Mouse (Mus musculus) leukemia stem cell, adult 10-12 weeks (primary cell): ENCODE measurements around the gene Bst2. TPM values are rescaled to one million over a fixed set of nuclear protein-coding genes. Genes with fewer than 3 reads are reported as not detected.

Source experiments
- polyA plus RNA-seq: library from polyadenylated mRNA; stranded (reverse); fragments of >175 nt; gene quantifications from 2 replicates; pipeline ENCODE4 v1.2.3, GENCODE M21; 2012; ENCODE audit warnings: low replicate concordance

The Bst2 gene
- polyA plus RNA-seq = 122 and 170 TPM in 2 replicates

DNA sequence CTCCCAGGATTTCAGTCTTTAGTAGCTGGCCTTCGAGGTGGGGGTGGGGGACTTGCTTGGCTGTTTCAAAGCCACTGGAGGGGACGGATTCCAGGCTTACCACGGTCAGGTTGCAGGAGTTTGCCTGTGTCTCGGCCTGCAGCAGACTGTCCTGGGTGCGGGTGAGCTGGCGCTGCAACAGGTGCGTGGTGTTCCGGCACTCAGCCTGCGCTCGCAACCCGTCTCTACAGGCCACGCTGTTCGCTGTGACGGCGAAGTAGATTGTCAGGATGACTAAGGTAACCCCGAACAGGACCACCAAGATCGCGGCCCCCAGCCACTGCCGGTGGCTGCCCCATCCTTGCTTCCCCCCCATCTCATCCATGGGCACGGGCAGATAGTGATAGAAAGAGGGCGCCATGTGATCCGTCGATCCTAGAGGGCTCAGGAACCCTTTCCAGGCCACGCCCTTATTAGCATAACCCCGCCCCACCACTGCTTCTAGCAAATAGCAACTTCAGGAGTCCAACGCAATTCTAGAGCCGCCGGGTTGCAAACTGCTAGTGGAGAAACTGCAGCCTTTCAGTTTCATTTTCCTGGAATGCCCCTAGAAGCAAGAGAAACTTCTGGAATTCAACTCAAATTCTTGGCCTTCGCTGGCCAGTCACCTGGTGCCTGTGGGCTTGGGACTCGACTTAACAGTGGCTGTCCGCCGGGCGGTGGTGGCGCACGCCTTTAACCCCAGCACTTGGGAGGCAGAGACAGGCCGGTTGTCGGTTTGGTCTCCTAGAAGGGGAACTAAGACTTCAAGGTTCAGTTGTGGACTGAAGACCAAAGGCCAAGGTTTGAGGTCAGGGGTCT, at the start of gene Bst2:
TSS of gene Bst2 (minus strand) at position 429 of the 840 bp plus-strand sequence.

DNA sequence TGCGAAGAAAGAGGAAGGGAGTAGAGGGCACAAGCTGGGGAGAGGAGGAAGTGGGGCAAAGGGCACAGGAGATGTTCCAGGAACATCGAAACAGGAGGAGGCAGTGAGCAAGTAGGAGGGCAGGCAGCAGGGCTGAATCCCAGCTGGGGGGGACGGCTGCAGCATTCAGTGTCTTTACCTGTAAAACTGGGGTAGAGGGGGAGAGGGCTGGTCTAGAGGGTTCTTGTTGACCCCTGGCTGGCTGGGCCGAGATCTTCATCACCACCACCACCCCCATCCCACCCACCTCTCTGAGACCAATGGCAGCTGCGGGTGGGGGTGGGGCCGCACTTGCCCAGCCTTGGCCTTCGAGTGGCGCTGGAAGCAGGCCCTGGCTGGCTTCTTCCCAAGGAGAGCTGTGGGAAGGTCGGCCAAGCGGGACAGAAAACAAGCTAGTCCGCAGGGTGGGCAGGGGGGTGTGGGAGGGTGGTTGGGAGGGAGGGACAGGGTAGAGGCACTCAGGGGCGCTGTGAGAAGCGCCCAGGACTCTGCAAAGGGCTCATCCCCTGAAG, 31.2 kb upstream of the Bst2 start, which contains the start of gene Slc27a1:
TSS of gene Slc27a1 (plus strand) at position 496 of the 551 bp plus-strand sequence.

DNA sequence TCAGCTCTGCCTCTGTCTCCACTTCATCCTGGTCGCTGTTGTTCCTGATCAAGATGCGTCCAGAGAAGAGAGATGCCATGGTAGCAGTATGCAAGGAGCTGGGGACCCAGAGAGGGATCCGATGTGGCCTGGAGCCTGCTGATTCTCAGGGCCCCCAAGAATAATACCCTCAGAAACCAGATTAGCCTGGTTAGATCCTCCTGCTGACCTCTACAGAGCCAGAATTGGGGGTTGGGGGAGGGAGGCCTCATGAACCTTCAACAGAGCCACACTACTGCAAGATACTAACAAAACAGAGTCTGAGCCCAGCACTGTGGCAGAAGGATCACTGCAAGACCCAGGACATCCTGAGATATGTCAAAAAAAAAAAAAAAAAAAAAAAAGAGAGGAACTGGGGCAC, 29.2 kb upstream of the Bst2 start, which contains the start of gene Nxnl1:
TSS of gene Nxnl1 (minus strand) at position 101 of the 400 bp plus-strand sequence.

DNA sequence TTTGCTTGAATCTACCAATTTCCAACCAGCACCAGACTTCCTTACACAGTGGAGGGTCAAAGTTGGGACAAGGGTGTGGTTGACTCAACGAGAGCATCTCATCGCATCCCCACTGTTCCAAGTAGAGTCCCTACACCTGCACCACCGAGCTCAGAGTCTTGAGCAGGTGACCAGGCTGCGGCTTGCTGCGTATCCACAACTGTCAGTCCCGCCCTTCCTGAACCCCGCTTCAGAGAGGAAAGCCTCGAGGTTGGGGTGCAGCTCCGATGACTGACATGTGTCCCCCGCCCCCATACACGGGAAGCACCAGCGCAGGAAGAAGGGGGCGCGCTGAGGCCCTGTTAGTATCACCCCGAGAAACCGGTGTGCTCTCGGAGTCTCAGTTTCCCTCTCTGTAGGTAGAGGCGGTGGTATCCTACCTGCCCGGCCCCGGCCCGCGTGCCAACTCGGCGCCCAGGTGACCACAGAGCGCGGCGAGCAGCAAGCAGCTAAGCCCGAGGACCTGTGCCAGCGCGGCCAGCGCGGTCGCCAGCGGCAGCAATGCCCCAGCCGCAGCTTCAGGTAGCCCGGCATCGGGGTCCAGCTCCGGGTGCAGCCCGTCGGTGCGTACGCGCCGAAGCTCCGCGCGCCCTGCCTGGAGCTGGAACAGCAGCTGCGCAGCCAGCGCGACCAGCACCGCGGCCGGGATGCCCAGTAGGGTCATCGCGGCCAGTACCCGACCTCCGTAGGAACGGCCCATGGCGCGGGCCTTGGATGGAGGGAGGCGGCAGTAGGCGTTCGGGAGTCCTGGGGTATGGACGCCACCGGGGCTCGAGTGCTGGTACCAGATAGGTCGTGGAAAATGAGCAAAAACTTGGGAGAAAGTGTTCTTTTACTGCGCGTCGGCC, 21.1 kb upstream of the Bst2 start, which contains the start of gene Tmem221:
TSS of gene Tmem221 (minus strand) at position 801 of the 887 bp plus-strand sequence.

DNA sequence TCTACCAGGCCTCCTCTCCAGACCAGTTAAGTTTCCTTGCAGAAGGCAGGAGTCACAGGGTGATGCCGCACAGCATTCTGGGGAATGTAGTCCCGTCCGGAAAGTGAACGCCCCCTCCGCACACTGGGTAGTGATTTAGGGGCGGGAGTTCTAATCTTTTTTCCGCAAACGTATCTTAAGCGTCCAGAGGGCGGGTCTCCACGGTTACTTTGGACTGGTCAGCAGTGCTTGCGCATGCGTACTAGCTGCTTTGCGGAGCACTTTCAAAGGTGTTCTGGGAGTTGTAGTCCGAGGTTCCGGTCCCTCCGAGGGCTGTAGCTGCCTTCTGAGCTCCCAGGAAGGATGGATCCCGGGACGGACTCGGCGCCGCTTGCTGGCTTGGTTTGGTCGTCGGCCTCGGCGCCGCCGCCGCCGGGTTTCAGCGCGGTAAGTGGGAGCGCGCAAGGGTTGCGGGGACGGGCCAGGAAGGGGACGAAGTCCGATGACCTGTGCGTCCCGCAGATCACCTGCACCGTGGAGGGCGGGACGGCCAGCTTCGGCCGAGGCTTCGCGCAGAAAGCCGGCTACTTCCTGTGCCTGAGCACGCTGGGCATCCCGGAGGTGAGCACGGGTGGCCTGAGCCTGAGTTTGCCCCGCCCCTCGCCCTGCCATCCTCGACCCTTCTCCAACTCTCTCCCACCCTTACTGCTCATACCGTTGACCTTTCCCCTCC, 5.5 kb upstream of the Bst2 start, which contains the start of gene Mvb12a:
TSS of gene Mvb12a (plus strand) at position 291 of the 712 bp plus-strand sequence.

DNA sequence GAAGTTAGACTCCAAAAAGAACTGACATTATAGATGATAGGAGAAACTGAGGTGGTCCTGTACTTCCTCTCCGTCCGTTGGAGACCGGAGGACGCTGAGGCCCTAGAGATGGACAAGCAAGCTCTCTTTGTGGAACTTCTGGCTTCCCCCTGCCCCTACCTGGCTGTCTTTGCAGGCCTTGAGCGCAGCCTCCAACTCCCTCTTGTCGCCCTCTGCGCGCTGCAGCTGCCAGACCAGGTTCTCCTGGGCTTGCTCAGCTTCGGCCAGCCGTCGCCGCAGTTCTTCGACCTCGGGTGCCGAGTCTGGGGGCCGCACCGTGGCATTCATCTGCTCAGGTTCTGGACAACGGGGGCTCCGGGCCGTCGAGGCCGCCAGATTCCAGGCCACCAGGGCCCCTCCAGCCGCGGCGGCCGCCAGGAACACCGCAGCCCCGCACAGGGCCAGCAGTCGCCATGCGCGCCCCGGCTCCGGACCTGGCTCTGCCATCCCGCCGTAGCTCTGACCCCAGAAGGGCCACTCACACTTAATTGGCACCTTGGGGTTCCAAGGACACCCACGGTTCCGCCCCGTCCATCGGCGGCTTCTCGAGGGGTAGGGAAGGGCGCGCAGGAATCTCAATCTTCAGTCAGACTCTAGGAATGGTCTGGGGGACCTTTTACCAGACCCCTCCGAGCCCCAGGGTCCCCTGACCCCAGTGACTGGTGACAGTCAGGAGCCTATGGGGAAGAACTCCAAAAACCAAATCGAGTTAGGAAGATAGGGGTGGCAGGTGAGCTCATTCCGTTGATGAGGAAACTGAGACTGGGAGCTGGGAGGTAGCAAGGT, 11.8 kb downstream of the Bst2 start, which contains the start of gene Ccdc194:
TSS of gene Ccdc194 (minus strand) at position 486 of the 825 bp plus-strand sequence.

DNA sequence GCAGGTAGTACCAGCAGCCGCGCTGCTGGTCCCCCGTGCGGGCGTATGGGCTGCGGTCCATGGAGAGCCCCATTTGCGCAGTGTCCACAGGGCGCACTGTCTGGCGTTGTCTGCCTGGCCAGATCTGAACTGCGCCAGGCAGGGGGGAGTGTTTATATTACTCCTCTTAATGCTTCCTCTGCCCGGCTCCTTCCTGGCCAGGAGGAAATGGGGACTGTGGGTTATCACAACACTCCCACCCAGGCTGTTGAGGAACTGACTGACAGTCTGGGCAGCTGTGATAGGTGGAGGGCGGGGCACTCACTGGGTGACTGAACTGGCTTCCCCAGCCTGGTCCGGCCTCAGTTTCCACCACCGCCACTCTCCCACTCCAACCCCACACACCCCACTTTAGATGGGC, 25.6 kb downstream of the Bst2 start, which contains the start of gene Plvap:
TSS of gene Plvap (minus strand) at position 109 of the 400 bp plus-strand sequence.

DNA sequence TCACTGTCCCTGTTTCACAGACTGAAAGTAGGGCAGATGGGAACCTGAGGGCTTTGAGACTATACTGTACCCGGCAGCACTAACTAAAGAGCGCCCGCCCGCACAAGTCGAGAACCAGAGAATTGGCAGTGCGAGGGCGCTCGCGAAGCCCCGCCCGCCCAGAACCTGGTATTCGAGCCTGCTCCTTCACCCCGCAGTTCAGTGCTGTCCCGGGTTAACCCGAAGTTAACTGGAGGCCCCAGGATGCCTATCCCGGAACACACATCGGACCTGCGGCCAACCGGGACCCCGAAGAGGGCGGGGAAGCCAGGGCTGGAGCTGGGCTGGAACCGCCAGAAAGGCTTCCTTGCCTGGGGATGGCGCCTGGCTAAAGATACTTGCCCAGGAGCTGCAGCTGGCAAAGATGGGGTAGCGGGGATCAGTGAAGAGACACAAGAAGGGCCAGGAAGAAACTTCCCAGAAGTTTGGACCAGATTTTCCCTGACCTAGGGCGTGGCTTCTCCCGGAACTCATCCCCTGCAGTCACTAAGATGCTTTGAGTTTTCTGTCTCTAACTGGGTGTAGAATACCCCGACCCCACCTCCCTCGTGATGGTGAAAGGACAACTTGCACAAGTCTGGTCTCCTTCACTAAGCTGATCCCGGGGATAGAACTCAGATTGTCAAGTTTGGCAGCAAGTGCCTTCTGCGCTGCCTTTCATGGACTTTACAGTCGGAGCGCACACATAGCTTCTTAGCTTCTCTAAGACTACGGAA, 49.4 kb downstream of the Bst2 start, which contains the start of gene Gtpbp3:
TSS of gene Gtpbp3 (plus strand) at position 413 of the 755 bp plus-strand sequence.

DNA sequence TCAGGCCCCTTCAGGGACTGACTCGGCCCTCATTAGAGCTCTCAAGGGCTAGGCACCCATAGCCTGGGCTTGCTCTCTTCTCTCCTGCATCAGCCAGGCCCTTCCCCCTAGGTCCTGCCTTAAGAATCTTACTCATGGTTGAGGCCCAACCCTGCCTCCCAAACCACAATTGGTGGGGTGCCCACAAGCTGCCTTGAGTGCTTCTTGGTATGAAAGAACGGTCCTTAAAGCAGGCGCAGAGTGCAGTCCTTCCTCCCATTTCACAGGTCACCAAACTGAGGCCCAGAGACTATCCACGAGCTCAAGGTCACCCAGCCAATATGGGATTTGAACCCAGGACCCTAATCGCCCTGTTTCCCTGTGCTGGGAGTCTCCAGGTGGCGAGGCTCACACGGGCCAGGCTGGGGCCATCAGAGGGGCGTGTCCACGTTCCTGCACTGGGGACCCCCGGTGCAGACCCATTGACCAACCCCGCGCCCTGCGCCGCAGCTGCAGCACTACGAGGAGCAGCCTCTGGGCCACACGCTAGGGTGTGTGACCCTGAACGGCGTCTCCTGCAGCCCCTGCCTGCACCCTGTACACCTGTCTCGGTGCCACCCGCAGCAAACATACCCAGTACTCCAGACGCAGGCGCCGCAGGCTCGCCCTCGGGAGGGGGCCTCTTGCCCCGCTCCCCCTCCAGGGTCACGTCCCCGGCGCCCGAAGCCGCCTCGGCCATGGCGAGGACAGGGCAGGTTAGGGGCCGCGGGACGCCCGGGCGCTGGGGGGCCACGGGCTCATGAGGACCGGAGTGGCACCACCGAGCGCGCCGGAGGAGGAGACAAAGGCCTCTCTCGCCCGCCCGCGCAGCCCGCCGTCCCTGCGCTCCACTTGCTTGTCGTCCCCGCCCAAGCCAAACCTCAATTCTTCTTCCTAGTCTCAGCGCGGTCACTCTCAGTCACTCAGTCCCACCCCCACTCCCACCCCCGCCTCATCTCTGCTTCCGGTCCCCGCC, 51.8 kb downstream of the Bst2 start, which contains the start of gene Ano8:
TSS of gene Ano8 (minus strand) at position 822 of the 994 bp plus-strand sequence.

Other genes starting within 250 kb of the Bst2 start
- 69.6 and 217 TPM in 2 replicates for gene Use1, start 170.6 kb downstream of the Bst2 start, polyA plus RNA-seq
- 37.5 and 54.6 TPM in 2 replicates for gene Ocel1, start 166.2 kb downstream of the Bst2 start, polyA plus RNA-seq
- 41.6 and 43.4 TPM in 2 replicates for gene Nr2f6, start 155.5 kb downstream of the Bst2 start, polyA plus RNA-seq
- 1.0 and 2.4 TPM in 2 replicates for gene Ushbp1, start 141.7 kb downstream of the Bst2 start, polyA plus RNA-seq
- gene Babam1, start 140.6 kb downstream of the Bst2 start, polyA plus RNA-seq = 83.3 and 110 TPM in 2 replicates
- gene Ankle1, start 131.4 kb downstream of the Bst2 start, polyA plus RNA-seq = 54.3 and 71.6 TPM in 2 replicates
- gene Abhd8, start 73.8 kb downstream of the Bst2 start, polyA plus RNA-seq = 45.0 and 50.9 TPM in 2 replicates
- 165 and 189 TPM in 2 replicates for gene Mrpl34, start 72.5 kb downstream of the Bst2 start, polyA plus RNA-seq
- gene Dda1, start 68.3 kb downstream of the Bst2 start, polyA plus RNA-seq = 368 and 785 TPM in 2 replicates
- gene Ano8, start 51.5 kb downstream of the Bst2 start, polyA plus RNA-seq = 5.7 and 14.5 TPM in 2 replicates
- gene Gtpbp3, start 49.4 kb downstream of the Bst2 start, polyA plus RNA-seq = 55.7 and 59.9 TPM in 2 replicates
- gene Plvap, start 25.7 kb downstream of the Bst2 start, polyA plus RNA-seq = 112 and 117 TPM in 2 replicates
- 0.37 TPM in 1 of 2 replicates, not detected in the other for gene Ccdc194, start 11.7 kb downstream of the Bst2 start, polyA plus RNA-seq
- gene Mvb12a, start 5.5 kb upstream of the Bst2 start, polyA plus RNA-seq = 132 and 189 TPM in 2 replicates
- 0.39 and 0.57 TPM in 2 replicates for gene Tmem221, start 21.4 kb upstream of the Bst2 start, polyA plus RNA-seq
- gene Nxnl1, start 29.1 kb upstream of the Bst2 start, polyA plus RNA-seq = not detected in 2 replicates
- gene Slc27a1, start 31.4 kb upstream of the Bst2 start, polyA plus RNA-seq = 1.5 and 2.9 TPM in 2 replicates
- gene Pgls, start 54.7 kb upstream of the Bst2 start, polyA plus RNA-seq = 248 and 344 TPM in 2 replicates
- gene Fam129c, start 60.2 kb upstream of the Bst2 start, polyA plus RNA-seq = 16.0 and 36.7 TPM in 2 replicates
- 42.1 and 64.1 TPM in 2 replicates for gene Colgalt1, start 73.5 kb upstream of the Bst2 start, polyA plus RNA-seq
- 0.10 and 0.25 TPM in 2 replicates for gene Unc13a, start 134.3 kb upstream of the Bst2 start, polyA plus RNA-seq
- gene Jak3, start 138.8 kb upstream of the Bst2 start, polyA plus RNA-seq = 47.1 and 71.7 TPM in 2 replicates
- 30.3 and 31.3 TPM in 2 replicates for gene Insl3, start 151.8 kb upstream of the Bst2 start, polyA plus RNA-seq
- 2.1 and 3.0 TPM in 2 replicates for gene B3gnt3, start 164.3 kb upstream of the Bst2 start, polyA plus RNA-seq
- gene Fcho1, start 188.3 kb upstream of the Bst2 start, polyA plus RNA-seq = 623 and 753 TPM in 2 replicates